Mouse (Mus musculus): ENCODE data around the gene Snx4.

Gene Snx4

GRCm38 (mm10) chr16:33344379-33344778 lies 93.1 kb downstream of the Snx4 start:
- DNase-seq, result no peak

GRCm38 (mm10) chr16:33344875-33345274 lies 93.6 kb downstream of the Snx4 start:
- no peak for DNase-seq

GRCm38 (mm10) chr16:33346376-33346775 lies 95.1 kb downstream of the Snx4 start:
- no peak for DNase-seq

DNA sequence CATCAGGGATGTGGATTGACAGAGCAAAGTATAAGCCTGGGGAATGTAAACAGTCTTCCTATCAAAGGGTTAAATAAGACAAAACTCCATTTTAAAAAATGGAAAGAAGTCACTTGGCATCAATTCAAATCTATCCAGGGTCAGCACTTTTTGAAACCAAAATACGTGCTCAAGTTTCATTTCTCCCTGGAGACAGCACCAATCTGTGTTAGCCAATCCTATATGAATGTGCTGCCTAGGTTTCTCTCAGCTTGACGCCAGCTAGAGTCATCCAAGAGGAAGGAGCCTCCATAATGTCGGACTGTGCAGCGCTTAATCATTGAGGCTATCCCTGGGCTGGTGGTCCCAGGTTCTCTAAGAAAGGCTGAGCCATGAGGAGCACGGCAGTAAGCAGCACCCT lies 95.9 kb downstream of the Snx4 start:
- no peak for DNase-seq

All from cerebellum, adult 9-10 months (tissue).